Mouse (Mus musculus) midbrain, embryonic 14.5 days (tissue): ENCODE measurements around the gene Haus6. TPM values are rescaled to one million over a fixed set of nuclear protein-coding genes. Genes with fewer than 3 reads are reported as not detected.

ENCODE experiments used
- ATAC-seq: fragments of 200-750 bp; cut with Nextera tagmentation; 2 replicates; pipeline ENCODE4 v1.8.0; 2017; ENCODE audit warnings: moderate number of reproducible peaks, moderate library complexity; ENCODE audit not compliant: low FRiP score, low TSS enrichment
- DNase-seq: peaks from one replicate; pipeline ENCODE4 v3.0.0-alpha.2; 2015
- H3K27ac ChIP-seq: fragments of 300-500 bp; sonication (generic); replicated peaks from 2 replicates; pipeline ENCODE4 v1.5.1; 2014; ENCODE audit warnings: mild to moderate bottlenecking, low read depth, low read length, moderate library complexity
- H3K27me3 ChIP-seq: fragments of 300-500 bp; sonication (generic); 2 replicates; pipeline ENCODE4 v1.6.1; 2014; ENCODE audit warnings: low read length, control low read depth, mixed read lengths; ENCODE audit not compliant: control insufficient read depth, insufficient read depth
- H3K36me3 ChIP-seq: fragments of 300-500 bp; sonication (generic); 2 replicates; pipeline ENCODE4 v1.6.1; 2014; ENCODE audit warnings: low read length, control low read depth; ENCODE audit not compliant: control insufficient read depth, insufficient read depth
- H3K4me1 ChIP-seq: fragments of 300-500 bp; sonication (generic); 2 replicates; pipeline ENCODE4 v1.6.1; 2014; ENCODE audit warnings: mild to moderate bottlenecking, antibody characterized with exemption, low read length, control low read depth; ENCODE audit not compliant: control insufficient read depth, insufficient read depth
- H3K4me2 ChIP-seq: fragments of 300-500 bp; sonication (generic); 2 replicates; pipeline ENCODE4 v1.6.1; 2014; ENCODE audit warnings: mild to moderate bottlenecking, low read length, moderate library complexity
- H3K4me3 ChIP-seq: fragments of 300-500 bp; sonication (generic); replicated peaks from 2 replicates; pipeline ENCODE4 v1.5.1; 2014; ENCODE audit warnings: low read depth, low read length
- H3K9ac ChIP-seq: fragments of 300-500 bp; sonication (generic); replicated peaks from 2 replicates; pipeline ENCODE4 v1.6.1; 2014; ENCODE audit warnings: mild to moderate bottlenecking, low read length, moderate library complexity
- H3K9me3 ChIP-seq: fragments of 300-500 bp; sonication (generic); 2 replicates; pipeline ENCODE4 v1.6.1; 2016; ENCODE audit warnings: low read length, control low read depth, mixed read lengths; ENCODE audit not compliant: control insufficient read depth
- WGBS: fragments of 180-500 bp; shearing (Covaris S2); extraction: QIAGEN DNeasy Blood & Tissue Kit; methylation state at CpG from one replicate; pipeline ENCODE4 v1.1.7; 2014; 5-methylcytosine and 5-hydroxymethylcytosine counted together
- polyA plus RNA-seq: library from polyadenylated mRNA; unstranded; fragments of >200 nt; fragmentation: Nextera tagmentation; extraction: Ambion mirVana; gene quantifications from 2 replicates; pipeline ENCODE4 v1.2.1, GENCODE M21; 2014

Haus6 gene
- polyA plus RNA-seq, 1 experiment from 2014 or later: 9.8 TPM

DNA sequence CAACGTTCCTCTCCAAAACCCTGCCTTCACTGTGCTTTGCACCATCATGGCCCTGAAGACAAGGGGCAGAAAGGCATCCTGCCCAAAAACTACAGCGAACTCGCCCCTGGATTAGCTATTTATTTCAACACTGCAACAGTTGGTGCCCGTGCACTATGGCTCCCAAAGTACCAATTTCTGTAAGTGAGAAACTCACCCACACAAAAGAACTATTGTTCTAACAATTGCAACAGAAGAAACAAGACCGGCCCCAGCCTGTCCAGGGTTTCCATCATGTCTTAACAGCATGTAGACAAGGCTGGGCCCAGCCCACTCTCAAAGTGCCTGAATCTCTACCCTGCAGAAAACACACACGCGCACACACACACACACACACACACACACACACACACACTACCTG is 54.5 kb downstream of the Haus6 start:
- no peaks in the 10 kb centered on the region for H3K9me3 ChIP-seq
- H3K4me1 ChIP-seq: no peaks in the 10 kb centered on the region
- no peak overlapping the region for H3K9ac ChIP-seq
- DNase-seq: no peak
- no peak for ATAC-seq
- no peaks in the 10 kb centered on the region for H3K27me3 ChIP-seq
- WGBS: 78% methylated on average over 7 of the region's 7 CpGs
- no peaks in the 10 kb centered on the region for H3K36me3 ChIP-seq
- no peak overlapping the region for H3K27ac ChIP-seq
- no peak overlapping the region for H3K4me3 ChIP-seq
- no peak overlapping the region for H3K4me2 ChIP-seq

DNA sequence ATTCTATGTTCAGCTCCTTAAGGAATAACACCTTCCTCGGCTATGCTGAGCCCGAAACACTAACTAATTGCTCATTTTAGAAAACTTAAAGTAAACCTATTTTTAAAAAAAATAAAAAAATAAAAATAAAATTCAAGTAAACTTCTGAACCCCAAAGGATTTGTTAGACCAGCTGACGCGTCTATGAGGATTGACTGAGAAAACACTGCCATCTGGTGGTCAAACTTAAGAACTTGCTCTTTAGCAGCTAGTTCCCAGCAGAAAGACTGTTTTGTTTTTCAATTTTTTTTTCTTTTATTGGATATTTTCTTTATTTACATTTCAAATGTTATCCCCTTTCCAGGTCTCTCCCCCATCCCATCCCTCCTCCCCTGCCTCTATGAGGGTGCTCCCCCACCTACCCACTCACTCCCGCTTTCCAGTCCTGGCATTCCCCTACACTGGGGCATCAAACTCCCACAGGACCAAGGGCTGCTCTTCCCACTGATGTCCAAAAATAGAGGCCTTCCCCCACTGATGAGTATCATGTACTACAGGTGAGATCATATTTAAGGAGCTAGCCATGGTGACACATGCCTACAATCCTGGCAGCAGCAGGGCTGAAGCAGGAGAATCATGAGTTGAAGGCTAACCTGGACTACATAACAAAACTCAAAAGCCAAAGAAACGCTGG is 56.7 kb downstream of the Haus6 start:
- DNase-seq (peak; percentile 88), ATAC-seq (peak; percentile 50; the same call in 1 of the 2 replicates)
- Histone ChIP-seq H3K4me1 (no peaks in the 10 kb centered on the region), H3K27me3 (no peaks in the 10 kb centered on the region), H3K4me2 (no peak overlapping the region), H3K9ac (no peak overlapping the region), H3K27ac (no peak overlapping the region), H3K36me3 (no peaks in the 10 kb centered on the region), H3K9me3 (no peaks in the 10 kb centered on the region), H3K4me3 (no peak overlapping the region)
- WGBS: 26% methylated on average over 6 of the region's 6 CpGs

DNA sequence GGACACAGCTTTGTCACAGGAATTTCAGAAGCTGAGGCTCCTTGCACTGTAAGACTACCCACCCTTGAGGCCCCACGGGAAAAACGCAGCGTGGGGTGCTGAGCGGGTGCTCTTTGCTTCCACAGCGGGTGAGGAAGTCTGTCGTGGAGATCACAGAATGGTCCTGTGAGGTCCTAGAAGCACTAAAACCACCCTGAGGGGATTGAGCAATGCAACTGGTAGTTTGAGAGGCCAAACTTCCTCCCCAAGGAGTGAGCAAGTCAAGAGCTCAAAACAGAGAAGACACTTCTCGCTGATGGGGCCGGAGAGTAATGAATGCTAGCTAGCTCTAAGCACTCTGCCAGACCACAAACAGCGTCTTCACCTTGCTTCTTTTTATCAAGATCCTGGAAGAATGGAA is 63.5 kb downstream of the Haus6 start:
- H3K4me2 ChIP-seq: no peak overlapping the region
- no peaks in the 10 kb centered on the region for H3K36me3 ChIP-seq
- H3K27me3 ChIP-seq: no peaks in the 10 kb centered on the region
- ATAC-seq: no peak
- H3K4me3 ChIP-seq: no peak overlapping the region
- no peak for DNase-seq
- H3K9ac ChIP-seq: no peak overlapping the region
- 86% methylated on average over 9 of the region's 9 CpGs for WGBS
- H3K27ac ChIP-seq: no peak overlapping the region
- no peaks in the 10 kb centered on the region for H3K4me1 ChIP-seq
- no peaks in the 10 kb centered on the region for H3K9me3 ChIP-seq

DNA sequence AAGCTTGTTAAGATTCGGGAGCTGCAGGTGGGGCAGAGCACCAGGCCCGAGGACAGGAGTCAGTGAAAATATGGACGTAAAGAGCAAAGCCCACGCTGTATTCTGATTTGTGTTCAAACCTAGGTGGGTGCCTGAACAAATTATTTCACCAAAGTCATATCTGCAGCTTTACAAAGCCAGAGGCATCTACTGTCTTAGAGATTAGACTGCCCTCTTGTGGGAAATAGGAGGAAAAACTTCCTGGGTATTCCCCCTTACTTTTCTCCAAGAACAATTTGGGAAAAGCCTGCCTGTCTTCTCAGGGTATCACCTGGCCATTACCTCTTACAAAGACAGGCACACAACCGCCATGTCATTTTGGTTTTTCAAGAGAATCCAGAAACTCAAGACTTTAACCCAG is 66.2 kb downstream of the Haus6 start:
- H3K9me3 ChIP-seq: no peaks in the 10 kb centered on the region
- no peak for ATAC-seq

DNA sequence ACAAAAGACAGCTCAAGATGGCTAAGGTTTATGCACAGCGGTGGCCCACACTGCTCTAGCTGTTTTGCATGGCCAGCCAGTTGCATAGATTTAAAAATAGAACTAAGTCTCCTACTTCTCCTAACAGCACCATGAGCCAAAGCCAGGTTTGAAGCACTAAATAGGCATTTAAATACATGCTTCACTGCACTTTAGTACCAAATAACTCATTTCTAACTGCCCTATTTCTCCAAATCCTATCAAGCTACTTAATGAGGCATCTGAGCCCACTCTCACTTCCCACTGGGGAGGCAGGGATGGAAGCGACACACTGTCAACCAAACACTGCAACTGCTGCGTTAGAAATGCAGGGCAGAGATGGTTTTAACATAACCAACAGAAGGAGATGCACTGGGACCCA is 67.9 kb downstream of the Haus6 start:
- H3K4me1 ChIP-seq: no peaks in the 10 kb centered on the region
- ATAC-seq (no peak), DNase-seq (no peak)
- H3K4me3 ChIP-seq: no peak overlapping the region
- no peaks in the 10 kb centered on the region for H3K9me3 ChIP-seq
- H3K36me3 ChIP-seq: no peaks in the 10 kb centered on the region
- no peak overlapping the region for H3K9ac ChIP-seq
- no peak overlapping the region for H3K4me2 ChIP-seq
- no peaks in the 10 kb centered on the region for H3K27me3 ChIP-seq
- H3K27ac ChIP-seq: no peak overlapping the region
- WGBS: 59% methylated on average over 3 of the region's 3 CpGs

More for the DNA sequence above, 66.2 kb downstream of the Haus6 start:
- Histone ChIP-seq H3K4me3 (no peak overlapping the region), H3K4me2 (no peak overlapping the region), H3K9ac (no peak overlapping the region), H3K36me3 (no peaks in the 10 kb centered on the region), H3K4me1 (no peaks in the 10 kb centered on the region), H3K27ac (no peak overlapping the region), H3K27me3 (no peaks in the 10 kb centered on the region)
- WGBS: 58% methylated on average over 5 of the region's 5 CpGs
- DNase-seq: peak; percentile 76

DNA sequence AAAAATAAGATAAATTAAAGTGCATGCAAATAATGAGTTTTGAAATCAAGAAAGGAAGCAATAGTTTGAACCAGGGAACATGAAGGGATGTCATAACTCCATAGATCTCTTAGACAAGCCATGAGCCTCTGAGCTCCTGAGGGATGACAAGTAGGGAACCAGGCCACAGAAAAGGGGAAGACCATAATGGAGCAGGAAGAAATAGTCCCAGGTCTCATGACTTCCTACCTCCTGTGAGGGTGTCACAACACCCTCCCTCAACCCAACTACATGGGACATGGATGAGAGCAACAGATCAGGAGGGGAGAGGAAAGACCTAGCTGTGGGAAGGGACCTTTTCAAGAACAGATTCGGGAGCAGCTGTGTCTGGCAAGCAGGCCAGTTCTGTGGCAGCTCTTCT is 70.3 kb downstream of the Haus6 start:
- H3K4me3 ChIP-seq: no peak overlapping the region
- H3K4me1 ChIP-seq: no peaks in the 10 kb centered on the region
- H3K36me3 ChIP-seq: no peaks in the 10 kb centered on the region
- H3K9ac ChIP-seq: no peak overlapping the region
- no peaks in the 10 kb centered on the region for H3K27me3 ChIP-seq
- no peak overlapping the region for H3K27ac ChIP-seq
- ATAC-seq: no peak
- no peak overlapping the region for H3K4me2 ChIP-seq
- 96% methylated on average over 1 of the region's 1 CpGs for WGBS
- no peak for DNase-seq
- H3K9me3 ChIP-seq: no peaks in the 10 kb centered on the region

DNA sequence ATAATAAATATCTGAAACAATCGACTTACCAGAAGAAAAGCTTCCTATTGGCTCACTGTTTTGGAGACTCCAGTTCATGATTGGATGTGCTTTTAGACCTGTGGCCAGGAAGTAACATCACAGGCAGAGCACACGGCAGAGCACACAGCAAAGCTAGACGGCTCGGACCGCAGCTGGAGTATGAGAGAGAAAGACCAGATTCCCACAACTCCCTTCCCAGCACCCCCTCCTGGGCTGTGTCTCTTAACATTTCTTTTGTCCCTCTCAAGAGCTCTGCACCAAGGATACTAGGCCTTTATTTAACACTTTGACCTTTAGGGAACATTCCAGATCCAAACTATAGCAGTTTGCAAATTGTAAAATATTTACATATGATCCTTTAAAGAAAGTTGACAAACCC is 72.9 kb downstream of the Haus6 start:
- Histone ChIP-seq H3K27me3 (no peaks in the 10 kb centered on the region), H3K9me3 (no peaks in the 10 kb centered on the region), H3K36me3 (no peaks in the 10 kb centered on the region), H3K4me3 (no peak overlapping the region), H3K9ac (no peak overlapping the region), H3K27ac (no peak overlapping the region), H3K4me1 (no peaks in the 10 kb centered on the region), H3K4me2 (no peak overlapping the region)
- no peak for DNase-seq
- 94% methylated on average over 5 of the region's 5 CpGs for WGBS
- ATAC-seq: no peak

DNA sequence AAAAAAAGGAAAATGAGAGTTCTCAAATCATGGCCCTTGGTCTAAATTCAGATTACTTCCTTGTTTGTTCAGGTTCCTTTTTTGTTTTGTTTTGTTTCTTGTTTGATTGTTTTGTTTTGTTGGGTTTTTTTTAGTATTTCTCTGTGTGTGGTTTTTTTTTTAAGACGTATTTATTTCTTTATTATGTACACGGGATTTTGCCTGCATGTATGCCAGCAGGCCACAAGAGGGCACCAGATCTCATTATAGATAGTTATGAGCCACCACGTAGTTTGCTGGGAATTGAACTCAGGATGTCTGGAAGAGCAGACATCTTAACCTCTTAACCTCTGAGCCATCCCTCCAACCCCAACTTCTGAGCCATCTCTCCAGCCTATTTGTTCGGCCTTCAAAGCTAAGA is 73.9 kb downstream of the Haus6 start:
- DNase-seq: peak; percentile 69
- no peaks in the 10 kb centered on the region for H3K36me3 ChIP-seq
- no peaks in the 10 kb centered on the region for H3K9me3 ChIP-seq
- no peak overlapping the region for H3K4me3 ChIP-seq
- 40% methylated on average over 4 of the region's 4 CpGs for WGBS
- no peak overlapping the region for H3K9ac ChIP-seq
- no peaks in the 10 kb centered on the region for H3K27me3 ChIP-seq
- no peak overlapping the region for H3K27ac ChIP-seq
- no peaks in the 10 kb centered on the region for H3K4me1 ChIP-seq
- ATAC-seq: no peak
- no peak overlapping the region for H3K4me2 ChIP-seq

DNA sequence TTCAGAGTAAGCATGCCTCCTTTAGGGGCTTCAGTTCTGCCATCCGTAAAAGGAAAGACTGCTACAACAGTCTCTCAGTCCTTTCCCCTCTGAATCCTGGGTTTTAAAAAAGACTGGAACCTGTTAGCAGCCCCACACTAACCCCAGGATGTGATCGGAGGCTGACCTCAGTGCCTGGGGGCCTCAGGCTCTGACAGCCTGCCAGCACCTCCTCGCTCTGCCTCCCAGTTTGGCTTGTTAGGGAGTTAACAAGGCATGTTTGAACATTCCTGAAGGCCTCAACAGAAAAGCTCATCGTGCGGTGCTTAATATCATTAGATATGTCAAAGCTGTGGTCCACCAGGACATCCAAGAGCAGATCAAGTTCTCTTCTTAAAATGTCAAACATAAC is 77.8 kb downstream of the Haus6 start:
- DNase-seq: no peak
- Histone ChIP-seq H3K4me2 (no peak overlapping the region), H3K27ac (no peak overlapping the region), H3K9me3 (no peaks in the 10 kb centered on the region), H3K36me3 (no peaks in the 10 kb centered on the region), H3K4me1 (no peaks in the 10 kb centered on the region), H3K9ac (no peak overlapping the region), H3K4me3 (no peak overlapping the region), H3K27me3 (no peaks in the 10 kb centered on the region)
- 69% methylated on average over 5 of the region's 5 CpGs for WGBS
- ATAC-seq: no peak
